Mouse (Mus musculus): ENCODE measurements around the gene Ptprf. TPM values are rescaled to one million over a fixed set of nuclear protein-coding genes. Genes with fewer than 3 reads are reported as not detected.

Ptprf gene
- polyA plus RNA-seq, 1 experiment from 2014 or later = 16.7 TPM

GRCm38 (mm10) chr4:118233886-118234285 lies 57.3 kb downstream of the Ptprf start:
- Histone ChIP-seq H3K4me1 (replicated peaks) (peaks cover 8% of the 10 kb centered on the region; the same call in 1 of the 2 replicates), H3K4me3 (no peak overlapping the region), H3K9ac (no peak overlapping the region), H3K36me3 (peaks cover 38% of the 10 kb centered on the region), H3K9me3 (replicated peaks) (no peaks in the 10 kb centered on the region), H3K27ac (no peak overlapping the region), H3K4me2 (no peak overlapping the region), H3K27me3 (no peaks in the 10 kb centered on the region)
- WGBS = 85% methylated on average over 2 of the region's 2 CpGs
- ATAC-seq (replicated peaks; ENCODE audit: insufficient number of reproducible peaks, insufficient read depth, low FRiP score, low read depth) = no peak

GRCm38 (mm10) chr4:118231861-118232260 lies 59.3 kb downstream of the Ptprf start:
- ATAC-seq (replicated peaks; ENCODE audit: insufficient number of reproducible peaks, insufficient read depth, low FRiP score, low read depth) = no peak
- 90% methylated on average over 6 of the region's 6 CpGs for WGBS
- Histone ChIP-seq H3K36me3 (peaks cover 38% of the 10 kb centered on the region), H3K9me3 (replicated peaks) (no peaks in the 10 kb centered on the region), H3K4me3 (no peak overlapping the region), H3K27me3 (no peaks in the 10 kb centered on the region), H3K4me1 (replicated peaks) (peaks cover 8% of the 10 kb centered on the region; the same call in 1 of the 2 replicates), H3K4me2 (no peak overlapping the region), H3K9ac (no peak overlapping the region), H3K27ac (no peak overlapping the region)

GRCm38 (mm10) chr4:118229035-118229770 lies 62.0 kb downstream of the Ptprf start:
- Histone ChIP-seq H3K4me2 (no peak overlapping the region), H3K27me3 (no peaks in the 10 kb centered on the region), H3K27ac (no peak overlapping the region), H3K36me3 (peaks cover 36% of the 10 kb centered on the region), H3K9ac (no peak overlapping the region), H3K4me3 (no peak overlapping the region), H3K9me3 (replicated peaks) (no peaks in the 10 kb centered on the region), H3K4me1 (replicated peaks) (no peaks in the 10 kb centered on the region)
- no peak for ATAC-seq (replicated peaks; ENCODE audit: insufficient number of reproducible peaks, insufficient read depth, low FRiP score, low read depth)
- 69% methylated on average over 6 of the region's 6 CpGs for WGBS

GRCm38 (mm10) chr4:118227398-118227797 lies 63.8 kb downstream of the Ptprf start:
- peaks cover 51% of the 10 kb centered on the region for H3K36me3 ChIP-seq
- no peak for ATAC-seq (replicated peaks; ENCODE audit: insufficient number of reproducible peaks, insufficient read depth, low FRiP score, low read depth)
- no peak overlapping the region for H3K4me3 ChIP-seq
- no peaks in the 10 kb centered on the region for H3K27me3 ChIP-seq
- H3K27ac ChIP-seq = no peak overlapping the region
- WGBS = 83% methylated on average over 12 of the region's 12 CpGs
- H3K9ac ChIP-seq = no peak overlapping the region
- no peaks in the 10 kb centered on the region for H3K4me1 ChIP-seq (replicated peaks)
- no peak overlapping the region for H3K4me2 ChIP-seq
- H3K9me3 ChIP-seq (replicated peaks) = no peaks in the 10 kb centered on the region

GRCm38 (mm10) chr4:118221261-118221660 lies 69.9 kb downstream of the Ptprf start:
- Histone ChIP-seq H3K9me3 (replicated peaks) (no peaks in the 10 kb centered on the region), H3K4me1 (replicated peaks) (no peaks in the 10 kb centered on the region), H3K36me3 (peaks cover 52% of the 10 kb centered on the region), H3K9ac (no peak overlapping the region), H3K27me3 (no peaks in the 10 kb centered on the region), H3K4me3 (no peak overlapping the region), H3K4me2 (no peak overlapping the region), H3K27ac (no peak overlapping the region)
- WGBS = 75% methylated on average over 7 of the region's 7 CpGs
- no peak for ATAC-seq (replicated peaks; ENCODE audit: insufficient number of reproducible peaks, insufficient read depth, low FRiP score, low read depth)

- no peak overlapping the region for H3K9ac ChIP-seq
- 78% methylated on average over 9 of the region's 9 CpGs for WGBS
- no peaks in the 10 kb centered on the region for H3K9me3 ChIP-seq (replicated peaks)
- H3K27me3 ChIP-seq = no peaks in the 10 kb centered on the region
- H3K4me3 ChIP-seq = no peak overlapping the region
- no peak overlapping the region for H3K4me2 ChIP-seq
- H3K36me3 ChIP-seq = peaks cover 53% of the 10 kb centered on the region
- no peak overlapping the region for H3K27ac ChIP-seq
- ATAC-seq (replicated peaks; ENCODE audit: insufficient number of reproducible peaks, insufficient read depth, low FRiP score, low read depth) = no peak
- no peaks in the 10 kb centered on the region for H3K4me1 ChIP-seq (replicated peaks)
These were observed 70.4 kb downstream of the Ptprf start for GRCm38 (mm10) chr4:118220756-118221155.

GRCm38 (mm10) chr4:118219487-118219886 lies 71.7 kb downstream of the Ptprf start:
- H3K36me3 ChIP-seq = peaks cover 45% of the 10 kb centered on the region
- no peaks in the 10 kb centered on the region for H3K27me3 ChIP-seq
- ATAC-seq (replicated peaks; ENCODE audit: insufficient number of reproducible peaks, insufficient read depth, low FRiP score, low read depth) = no peak
- H3K4me1 ChIP-seq (replicated peaks) = no peaks in the 10 kb centered on the region
- no peak overlapping the region for H3K4me2 ChIP-seq
- H3K27ac ChIP-seq = no peak overlapping the region
- H3K9me3 ChIP-seq (replicated peaks) = no peaks in the 10 kb centered on the region
- H3K9ac ChIP-seq = no peak overlapping the region
- no peak overlapping the region for H3K4me3 ChIP-seq
- WGBS = 83% methylated on average over 6 of the region's 6 CpGs

GRCm38 (mm10) chr4:118218521-118218920 lies 72.7 kb downstream of the Ptprf start:
- peaks cover 41% of the 10 kb centered on the region for H3K36me3 ChIP-seq
- no peaks in the 10 kb centered on the region for H3K27me3 ChIP-seq
- no peaks in the 10 kb centered on the region for H3K9me3 ChIP-seq (replicated peaks)
- ATAC-seq (replicated peaks; ENCODE audit: insufficient number of reproducible peaks, insufficient read depth, low FRiP score, low read depth) = no peak
- H3K4me2 ChIP-seq = no peak overlapping the region
- no peak overlapping the region for H3K27ac ChIP-seq
- no peaks in the 10 kb centered on the region for H3K4me1 ChIP-seq (replicated peaks)
- no peak overlapping the region for H3K4me3 ChIP-seq
- WGBS = 77% methylated on average over 5 of the region's 5 CpGs
- no peak overlapping the region for H3K9ac ChIP-seq

GRCm38 (mm10) chr4:118216726-118217595 lies 74.2 kb downstream of the Ptprf start:
- Histone ChIP-seq H3K4me3 (no peak overlapping the region), H3K27ac (no peak overlapping the region), H3K4me2 (no peak overlapping the region), H3K27me3 (no peaks in the 10 kb centered on the region), H3K4me1 (replicated peaks) (no peaks in the 10 kb centered on the region), H3K9ac (no peak overlapping the region), H3K36me3 (peaks cover 37% of the 10 kb centered on the region), H3K9me3 (replicated peaks) (no peaks in the 10 kb centered on the region)
- WGBS = 80% methylated on average over 17 of the region's 17 CpGs
- no peak for ATAC-seq (replicated peaks; ENCODE audit: insufficient number of reproducible peaks, insufficient read depth, low FRiP score, low read depth)

- no peak for ATAC-seq (replicated peaks; ENCODE audit: insufficient number of reproducible peaks, insufficient read depth, low FRiP score, low read depth)
- no peak overlapping the region for H3K4me2 ChIP-seq
- H3K9me3 ChIP-seq (replicated peaks) = no peaks in the 10 kb centered on the region
- H3K36me3 ChIP-seq = peaks cover 43% of the 10 kb centered on the region
- no peaks in the 10 kb centered on the region for H3K27me3 ChIP-seq
- 77% methylated on average over 1 of the region's 1 CpGs for WGBS
- no peak overlapping the region for H3K27ac ChIP-seq
- no peaks in the 10 kb centered on the region for H3K4me1 ChIP-seq (replicated peaks)
- no peak overlapping the region for H3K9ac ChIP-seq
- no peak overlapping the region for H3K4me3 ChIP-seq
These were observed 76.3 kb downstream of the Ptprf start for GRCm38 (mm10) chr4:118214891-118215290.

- ATAC-seq (replicated peaks; ENCODE audit: insufficient number of reproducible peaks, insufficient read depth, low FRiP score, low read depth) = no peak
These were observed 84.1 kb downstream of the Ptprf start for GRCm38 (mm10) chr4:118206918-118207640.

More at GRCm38 (mm10) chr4:118206918-118207640, 84.1 kb downstream of the Ptprf start:
- no peaks in the 10 kb centered on the region for H3K4me1 ChIP-seq (replicated peaks)
- H3K36me3 ChIP-seq = peaks cover 36% of the 10 kb centered on the region
- H3K4me3 ChIP-seq = no peak overlapping the region
- H3K27me3 ChIP-seq = no peaks in the 10 kb centered on the region
- no peaks in the 10 kb centered on the region for H3K9me3 ChIP-seq (replicated peaks)
- no peak overlapping the region for H3K9ac ChIP-seq
- H3K27ac ChIP-seq = no peak overlapping the region
- H3K4me2 ChIP-seq = no peak overlapping the region
- WGBS = 74% methylated on average over 9 of the region's 10 CpGs

Measured in heart, embryonic 15.5 days (tissue).